Mouse (Mus musculus) brain, embryonic 14.5 days (tissue): Measurements from ENCODE around the gene Fezf1. TPM values are rescaled to one million over a fixed set of nuclear protein-coding genes. Genes with fewer than 3 reads are reported as not detected.

Experiments used
- DNase-seq: peaks from one replicate; pipeline ENCODE4 v3.0.0-alpha.2; 2011; ENCODE audit warnings: low read depth
- CTCF ChIP-seq: fragments of 200-500 bp; IDR thresholded peaks from 2 replicates; pipeline ENCODE4 v1.5.1; 2012; ENCODE audit warnings: inconsistent platforms, mild to moderate bottlenecking, moderate library complexity, borderline replicate concordance; ENCODE audit not compliant: insufficient read depth, insufficient read length; ENCODE audit errors: extremely low read depth
- POLR2A ChIP-seq: fragments of 200-500 bp; IDR thresholded peaks from 2 replicates; pipeline ENCODE4 v1.6.1; 2012; ENCODE audit warnings: mild to moderate bottlenecking, inconsistent platforms, borderline replicate concordance; ENCODE audit not compliant: poor library complexity, insufficient read depth, insufficient read length, severe bottlenecking; ENCODE audit errors: extremely low read depth
- polyA plus RNA-seq: library from polyadenylated mRNA; depleted of rRNA; stranded (reverse); fragments of >200 nt; gene quantifications from 2 replicates; pipeline ENCODE4 v1.2.3, GENCODE M21; 2012; rRNA removed

The Fezf1 gene
- 9.9 and 16.1 TPM in 2 replicates for polyA plus RNA-seq

- DNase-seq = peak; percentile 77
- TF ChIP-seq CTCF (no peak), POLR2A (no peak)
These were observed at the start of gene Fezf1 for GRCm38 (mm10) chr6:23248313-23249052. Fezf1 (minus strand) TSS chr6:23248362.

DNA sequence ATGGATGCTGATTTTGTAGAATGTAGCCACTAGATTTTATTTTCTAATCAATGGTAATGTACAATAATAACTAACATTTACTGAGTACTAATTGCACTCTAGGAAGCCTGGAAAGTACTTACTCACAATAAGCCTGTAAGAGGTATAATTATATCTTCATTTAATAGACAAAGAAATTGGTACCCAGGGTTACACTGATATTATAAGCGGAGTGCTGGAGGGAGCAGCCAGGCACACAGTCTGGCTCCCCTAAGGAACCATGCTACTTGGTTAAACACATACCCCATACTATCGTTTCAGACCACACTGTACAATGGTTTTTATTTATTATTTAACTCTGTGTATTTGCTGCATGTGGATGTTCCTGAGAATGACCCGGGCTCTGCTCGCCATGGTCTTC, 46.5 kb upstream of the Fezf1 start:
- TF ChIP-seq POLR2A (no peak), CTCF (no peak)
- peak; percentile 37 for DNase-seq

- no peak for DNase-seq
- TF ChIP-seq CTCF (no peak), POLR2A (no peak)
These were observed 40.6 kb upstream of the Fezf1 start for GRCm38 (mm10) chr6:23288752-23289151.

DNA sequence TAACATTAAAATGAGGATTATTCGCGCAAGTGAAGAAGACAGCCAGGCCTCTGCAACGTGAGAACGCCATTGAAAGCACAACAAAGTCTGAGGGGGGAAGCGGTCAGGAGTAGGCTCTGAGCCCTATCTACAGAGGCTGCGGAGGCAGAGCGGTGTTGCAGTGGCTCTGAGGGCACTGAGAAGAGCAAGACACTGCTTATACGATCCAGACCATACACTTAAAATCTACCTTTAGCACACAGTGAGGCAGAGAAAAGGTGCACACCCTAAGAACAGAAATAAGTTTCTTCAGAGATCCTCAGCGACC, 33.3 kb upstream of the Fezf1 start:
- DNase-seq = no peak
- TF ChIP-seq CTCF (no peak), POLR2A (no peak)

DNA sequence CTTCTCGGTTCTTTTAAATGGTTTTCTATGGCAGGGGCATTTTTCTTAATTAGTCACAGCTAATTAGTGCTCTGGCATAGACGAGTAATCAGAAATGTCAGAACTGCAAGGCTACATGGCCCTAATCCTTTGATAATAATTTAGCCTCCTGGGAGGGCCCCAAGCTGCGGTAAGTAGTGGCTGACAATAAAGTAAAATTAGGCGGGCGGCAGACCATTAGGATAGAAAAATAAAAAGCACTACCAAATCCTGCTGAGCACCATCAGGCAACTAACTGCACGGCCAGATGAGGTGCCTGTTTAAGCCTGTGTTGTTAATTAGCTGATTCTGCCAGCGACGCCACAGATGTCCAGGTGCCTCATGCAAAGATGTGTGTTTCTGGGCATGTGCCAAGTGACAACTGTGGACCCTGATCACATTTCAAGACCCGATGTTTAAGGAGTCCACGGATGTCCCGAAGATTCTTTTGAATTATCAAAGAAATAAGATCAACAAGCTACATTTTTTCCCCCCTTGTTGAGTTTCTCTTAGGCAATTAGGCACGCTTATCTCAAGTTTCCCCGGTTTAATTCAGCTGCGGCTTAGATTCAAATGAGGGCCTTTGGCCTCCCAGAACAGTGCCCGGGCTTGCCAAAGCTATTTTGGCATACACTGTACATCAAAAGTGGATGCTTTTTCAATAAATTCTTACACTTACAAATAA, 32.8 kb upstream of the Fezf1 start:
- TF ChIP-seq POLR2A (no peak), CTCF (no peak)
- DNase-seq = peak; percentile 96

DNA sequence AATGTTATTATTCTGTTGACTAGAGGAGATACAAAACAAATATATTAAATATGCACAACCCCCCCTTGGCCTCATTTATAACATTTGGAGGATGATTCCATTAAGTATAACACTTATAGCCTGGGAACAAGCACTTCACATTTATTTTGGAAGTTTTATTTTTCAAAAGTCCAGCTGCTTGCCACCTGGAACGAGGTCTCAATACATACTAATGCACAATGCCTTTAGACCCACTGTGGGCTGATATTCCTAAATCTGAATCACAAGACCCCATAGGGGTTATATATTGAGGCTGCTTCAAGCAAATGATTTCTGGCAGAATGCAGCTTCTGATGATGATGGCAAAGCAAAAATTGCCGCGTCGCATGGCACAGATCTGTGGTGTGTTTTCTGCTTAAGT, 25.3 kb upstream of the Fezf1 start:
- no peak for TF ChIP-seq POLR2A
- TF ChIP-seq CTCF = no peak
- DNase-seq = no peak

DNA sequence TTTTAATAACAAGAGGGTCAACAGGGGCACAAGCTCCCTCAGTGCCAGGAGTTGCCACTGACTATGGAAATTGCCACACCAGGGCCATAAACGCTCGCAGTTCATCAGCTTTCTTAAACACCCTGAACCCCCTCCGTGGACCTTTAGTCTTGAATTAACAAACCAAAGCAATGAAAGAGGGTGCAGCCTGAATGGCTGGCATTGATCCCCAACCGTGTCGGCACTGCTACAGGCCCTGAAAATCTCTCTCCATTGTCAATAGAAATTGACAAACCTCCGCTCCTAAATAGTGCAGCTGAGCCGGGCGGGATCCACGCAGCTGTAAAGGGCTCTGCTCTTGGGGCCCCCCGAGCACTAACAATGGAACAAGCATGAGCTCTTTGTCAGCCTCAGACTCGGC, 24.8 kb upstream of the Fezf1 start:
- peak; percentile 89 for DNase-seq
- TF ChIP-seq CTCF = no peak
- no peak for TF ChIP-seq POLR2A

DNA sequence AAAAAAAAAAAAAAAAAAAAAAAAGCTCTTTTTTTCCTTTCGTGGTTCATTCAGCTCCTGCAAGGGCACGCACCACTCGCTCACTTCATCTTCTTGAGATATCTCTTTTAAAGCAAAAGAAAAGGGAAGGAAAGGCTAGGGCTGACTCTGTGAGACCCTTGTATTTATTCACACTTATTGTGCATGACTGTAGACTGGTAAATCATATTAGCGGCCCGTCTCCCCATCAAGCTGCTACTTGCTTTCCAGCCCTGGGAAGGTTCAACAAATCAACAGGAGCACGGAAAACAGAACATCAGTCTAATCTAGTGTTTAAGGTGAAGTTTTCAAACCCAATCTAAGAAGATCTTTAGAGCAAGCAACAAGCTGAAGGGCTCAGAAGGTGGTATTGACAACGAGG, 24.4 kb upstream of the Fezf1 start:
- no peak for TF ChIP-seq CTCF
- no peak for TF ChIP-seq POLR2A
- DNase-seq = peak; percentile 70

- TF ChIP-seq CTCF (no peak), POLR2A (no peak)
- peak; percentile 39 for DNase-seq
These were observed 12.5 kb upstream of the Fezf1 start for GRCm38 (mm10) chr6:23260738-23261050.

GRCm38 (mm10) chr6:23260016-23260737, 12.0 kb upstream of the Fezf1 start:
- no peak for DNase-seq

DNA sequence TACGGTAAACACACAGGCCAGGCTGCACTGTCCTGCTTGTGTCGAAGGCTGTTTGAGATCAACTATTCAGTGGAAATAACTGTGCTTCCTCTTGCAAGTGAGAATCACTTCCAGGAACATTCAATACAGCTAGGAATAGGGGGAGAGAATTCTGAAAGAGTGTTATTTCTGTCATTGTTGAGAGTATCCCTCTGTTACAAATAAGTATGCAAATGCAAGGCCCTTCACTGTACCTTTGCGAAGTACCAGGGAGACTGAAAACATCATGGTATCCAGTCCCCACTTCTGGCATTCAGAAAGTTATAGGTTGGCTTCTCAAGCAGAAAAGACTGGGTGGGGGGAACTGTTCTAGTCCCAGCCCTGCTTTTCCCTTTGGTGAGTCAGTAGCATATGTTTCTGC, 9.8 kb upstream of the Fezf1 start:
- no peak for DNase-seq
- TF ChIP-seq POLR2A = no peak
- no peak for TF ChIP-seq CTCF

More at GRCm38 (mm10) chr6:23260016-23260737, 12.0 kb upstream of the Fezf1 start:
- TF ChIP-seq CTCF (no peak), POLR2A (no peak)
